Mouse (Mus musculus) olfactory bulb, adult 2 months (tissue): ENCODE results near the gene Cplane1.

Experiments used
- CTCF ChIP-seq: fragments of 200-500 bp; IDR thresholded peaks from 2 replicates; pipeline ENCODE4 v1.5.1; 2012; ENCODE audit warnings: low read depth, mild to moderate bottlenecking, low read length, moderate library complexity; ENCODE audit not compliant: insufficient read depth
- POLR2A ChIP-seq: fragments of 200-500 bp; IDR thresholded peaks from 2 replicates; pipeline ENCODE4 v1.6.1; 2012; ENCODE audit warnings: mild to moderate bottlenecking, low read depth, low read length, moderate library complexity; ENCODE audit not compliant: insufficient read depth

- no peak for TF ChIP-seq CTCF
- no peak for TF ChIP-seq POLR2A
Observed at GRCm38 (mm10) chr15:8302944-8303343, 134.0 kb downstream of the Cplane1 start.
